Mouse (Mus musculus): ENCODE measurements around the gene Gm45140. TPM values are rescaled to one million over a fixed set of nuclear protein-coding genes. Genes with fewer than 3 reads are reported as not detected.

The Gm45140 gene
- polyA plus RNA-seq, 1 experiment from 2014 or later: 5.4 TPM

GRCm38 (mm10) chr6:87739898-87740297 is 95.7 kb downstream of the Gm45140 start:
- Histone ChIP-seq H3K4me1 (ENCODE audit: control insufficient read depth, insufficient read depth, low read length) (0 out of 2 replicates have a peak, but pooled peaks cover 4% of the 10 kb centered on the region), H3K4me2 (replicated peaks; ENCODE audit: low read depth, low read length) (no peak overlapping the region), H3K27me3 (ENCODE audit: control insufficient read depth, insufficient read depth, low read length) (no peaks in the 10 kb centered on the region), H3K36me3 (ENCODE audit: control insufficient read depth, insufficient read depth, low read length) (no peaks in the 10 kb centered on the region), H3K9ac (ENCODE audit: low read depth, low read length) (no peak overlapping the region), H3K9me3 (ENCODE audit: control insufficient read depth, low read length) (no peaks in the 10 kb centered on the region), H3K4me3 (ENCODE audit: low read length) (no peak overlapping the region), H3K27ac (ENCODE audit: low read depth, low read length) (no peak overlapping the region)
- no peak for ATAC-seq (ENCODE audit: low FRiP score, low TSS enrichment)
- WGBS: 48% methylated on average over 6 of the region's 6 CpGs

Other genes starting within 250 kb of the Gm45140 start
- 2.5 and 4.2 TPM in 2 replicates for gene Prokr1, start 245.1 kb downstream of the Gm45140 start, polyA plus RNA-seq (2014; fragmentation: Nextera tagmentation; extraction: Ambion mirVana)
- 14.6 and 16.9 TPM in 2 replicates for gene Aplf, start 163.6 kb downstream of the Gm45140 start, polyA plus RNA-seq (2014; fragmentation: Nextera tagmentation; extraction: Ambion mirVana)
- 1.5 and 1.8 TPM in 2 replicates for gene Efcc1, start 104.9 kb downstream of the Gm45140 start, polyA plus RNA-seq (2014; fragmentation: Nextera tagmentation; extraction: Ambion mirVana)
- gene Gp9, start 57.7 kb downstream of the Gm45140 start, polyA plus RNA-seq (2014; fragmentation: Nextera tagmentation; extraction: Ambion mirVana): 1.7 and 2.5 TPM in 2 replicates
- 8.1 and 9.9 TPM in 2 replicates for gene Rab43, start 23.6 kb downstream of the Gm45140 start, polyA plus RNA-seq (2014; fragmentation: Nextera tagmentation; extraction: Ambion mirVana)
- gene Isy1, start 3.0 kb upstream of the Gm45140 start, polyA plus RNA-seq (2014; fragmentation: Nextera tagmentation; extraction: Ambion mirVana): 61.5 and 63.5 TPM in 2 replicates
- 1,222 and 1,346 TPM in 2 replicates for gene Cnbp, start 15.3 kb upstream of the Gm45140 start, polyA plus RNA-seq (2014; fragmentation: Nextera tagmentation; extraction: Ambion mirVana)
- gene Copg1, start 52.0 kb upstream of the Gm45140 start, polyA plus RNA-seq (2014; fragmentation: Nextera tagmentation; extraction: Ambion mirVana): 84.6 and 156 TPM in 2 replicates
- gene Hmces, start 78.1 kb upstream of the Gm45140 start, polyA plus RNA-seq (2014; fragmentation: Nextera tagmentation; extraction: Ambion mirVana): 53.4 and 60.4 TPM in 2 replicates
- gene H1fx, start 145.8 kb upstream of the Gm45140 start, polyA plus RNA-seq (2014; fragmentation: Nextera tagmentation; extraction: Ambion mirVana): 38.2 and 45.8 TPM in 2 replicates
- gene Rab7, start 209.5 kb upstream of the Gm45140 start, polyA plus RNA-seq (2014; fragmentation: Nextera tagmentation; extraction: Ambion mirVana): 151 and 222 TPM in 2 replicates
- gene Rpn1, start 248.7 kb upstream of the Gm45140 start, polyA plus RNA-seq (2014; fragmentation: Nextera tagmentation; extraction: Ambion mirVana): 294 and 402 TPM in 2 replicates